Mouse (Mus musculus): ENCODE results near the gene Vmn1r131. TPM values are rescaled to one million over a fixed set of nuclear protein-coding genes. Genes with fewer than 3 reads are reported as not detected.
"Not testable (repeated sequence)": the region's sequence is repeated elsewhere in the genome, so short reads cannot be mapped to it uniquely, and the experiment has no call there.

Gene Vmn1r131
- polyA plus RNA-seq (2016; fragmentation: Nextera tagmentation; extraction: Ambion mirVana), result not detected in 2 replicates

- H3K4me1 ChIP-seq; H3K9ac ChIP-seq; H3K36me3 ChIP-seq; H3K27ac ChIP-seq; H3K4me3 ChIP-seq; H3K4me2 ChIP-seq; ATAC-seq; H3K9me3 ChIP-seq (replicated peaks); H3K27me3 ChIP-seq (replicated peaks): not testable (repeated sequence)
- WGBS (ENCODE audit: insufficient replicate concordance), result no CpG with 5 or more reads among the region's 2 CpGs
Observed at GRCm38 (mm10) chr7:21545990-21546389, at the start of gene Vmn1r131. Gene Vmn1r131, minus strand, starts transcription at chr7:21546090.

- H3K4me1 ChIP-seq; H3K9ac ChIP-seq; H3K27me3 ChIP-seq (replicated peaks); H3K27ac ChIP-seq; H3K9me3 ChIP-seq (replicated peaks); H3K4me3 ChIP-seq; H3K36me3 ChIP-seq; ATAC-seq; H3K4me2 ChIP-seq: not testable (repeated sequence)
- WGBS (ENCODE audit: insufficient replicate concordance), result no CpG with 5 or more reads among the region's 3 CpGs
Observed at GRCm38 (mm10) chr7:21511480-21511879, 34.4 kb downstream of the Vmn1r131 start, which contains the start of gene Vmn1r130. Gene Vmn1r130, plus strand, starts transcription at chr7:21511780.

Other genes with a start within 250 kb of the Vmn1r131 start
- not detected in 2 replicates for gene Vmn1r126, start 244.6 kb downstream of the Vmn1r131 start, polyA plus RNA-seq (2016; fragmentation: Nextera tagmentation; extraction: Ambion mirVana)
- gene Vmn1r127, start 226.2 kb downstream of the Vmn1r131 start, polyA plus RNA-seq (2016; fragmentation: Nextera tagmentation; extraction: Ambion mirVana), result not detected in 2 replicates
- not detected in 2 replicates for gene Vmn1r128, start 196.7 kb downstream of the Vmn1r131 start, polyA plus RNA-seq (2016; fragmentation: Nextera tagmentation; extraction: Ambion mirVana)
- not detected in 2 replicates for gene Vmn1r129, start 184.8 kb downstream of the Vmn1r131 start, polyA plus RNA-seq (2016; fragmentation: Nextera tagmentation; extraction: Ambion mirVana)
- not detected in 2 replicates for gene Gm6882, start 113.3 kb downstream of the Vmn1r131 start, polyA plus RNA-seq (2016; fragmentation: Nextera tagmentation; extraction: Ambion mirVana)
- gene Vmn1r130, start 34.3 kb downstream of the Vmn1r131 start, polyA plus RNA-seq (2016; fragmentation: Nextera tagmentation; extraction: Ambion mirVana), result not detected in 2 replicates
- not detected in 2 replicates for gene Vmn1r132, start 68.0 kb upstream of the Vmn1r131 start, polyA plus RNA-seq (2016; fragmentation: Nextera tagmentation; extraction: Ambion mirVana)
- gene Gm4175, start 215.4 kb upstream of the Vmn1r131 start, polyA plus RNA-seq (2016; fragmentation: Nextera tagmentation; extraction: Ambion mirVana), result not detected in 2 replicates